Mouse (Mus musculus) stomach, embryonic 14.5 days (tissue): ENCODE measurements around the gene Usmg5. TPM values are rescaled to one million over a fixed set of nuclear protein-coding genes. Genes with fewer than 3 reads are reported as not detected.

ENCODE experiments used
- ATAC-seq: fragments of 200-750 bp; cut with Nextera tagmentation; 2 replicates; pipeline ENCODE4 v1.8.0; 2017; ENCODE audit warnings: low read depth, moderate TSS enrichment; ENCODE audit not compliant: insufficient number of reproducible peaks, insufficient read depth, low FRiP score
- H3K27ac ChIP-seq: fragments of 300-500 bp; sonication (generic); 2 replicates; pipeline ENCODE4 v1.5.1; 2014; ENCODE audit warnings: mild to moderate bottlenecking, low read length, moderate library complexity, mixed read lengths
- H3K27me3 ChIP-seq: fragments of 300-500 bp; sonication (generic); 2 replicates; pipeline ENCODE4 v1.6.1; 2014; ENCODE audit warnings: low read length, control low read depth, mixed read lengths; ENCODE audit not compliant: control insufficient read depth, insufficient read depth
- H3K36me3 ChIP-seq: fragments of 300-500 bp; sonication (generic); 2 replicates; pipeline ENCODE4 v1.6.1; 2014; ENCODE audit warnings: mild to moderate bottlenecking, control low read depth, low read length, moderate library complexity, mixed read lengths; ENCODE audit not compliant: control insufficient read depth, insufficient read depth
- H3K4me1 ChIP-seq: fragments of 300-500 bp; sonication (generic); 2 replicates; pipeline ENCODE4 v1.6.1; 2014; ENCODE audit warnings: low read length, control low read depth, mixed read lengths; ENCODE audit not compliant: control insufficient read depth, insufficient read depth
- H3K4me2 ChIP-seq: fragments of 300-500 bp; sonication (generic); replicated peaks from 2 replicates; pipeline ENCODE4 v1.6.1; 2014; ENCODE audit warnings: low read depth, low read length, control low read depth
- H3K4me3 ChIP-seq: fragments of 300-500 bp; sonication (generic); 2 replicates; pipeline ENCODE4 v1.5.1; 2014; ENCODE audit warnings: low read depth, low read length, control low read depth
- H3K9ac ChIP-seq: fragments of 300-500 bp; sonication (generic); replicated peaks from 2 replicates; pipeline ENCODE4 v1.6.1; 2014; ENCODE audit warnings: low read depth, mild to moderate bottlenecking, control low read depth, low read length, moderate library complexity, mixed read lengths
- H3K9me3 ChIP-seq: fragments of 300-500 bp; sonication (generic); 2 replicates; pipeline ENCODE4 v1.6.1; 2016; ENCODE audit warnings: low read depth, low read length, control low read depth; ENCODE audit not compliant: control insufficient read depth
- WGBS: fragments of 180-500 bp; shearing (Covaris S2); extraction: QIAGEN DNeasy Blood & Tissue Kit; methylation state at CpG from one replicate; pipeline ENCODE4 v1.1.7; 2014; 5-methylcytosine and 5-hydroxymethylcytosine counted together
- polyA plus RNA-seq: library from polyadenylated mRNA; unstranded; fragments of >200 nt; fragmentation: Nextera tagmentation; extraction: Ambion mirVana; gene quantifications from 2 replicates; pipeline ENCODE4 v1.2.1, GENCODE M21; 2014

Gene Usmg5
- polyA plus RNA-seq, 1 experiment from 2014 or later: 1,234 TPM

GRCm38 (mm10) chr19:47128835-47129234 is 38.4 kb upstream of the Usmg5 start:
- no peak for ATAC-seq
- no peaks in the 10 kb centered on the region for H3K9me3 ChIP-seq
- no peak overlapping the region for H3K4me2 ChIP-seq
- WGBS: 92% methylated on average over 11 of the region's 11 CpGs
- H3K4me3 ChIP-seq: no peak overlapping the region
- H3K9ac ChIP-seq: no peak overlapping the region
- H3K4me1 ChIP-seq: no peaks in the 10 kb centered on the region
- H3K27ac ChIP-seq: no peak overlapping the region
- H3K27me3 ChIP-seq: no peaks in the 10 kb centered on the region
- H3K36me3 ChIP-seq: peaks cover 78% of the 10 kb centered on the region

GRCm38 (mm10) chr19:47128164-47128563 is 37.7 kb upstream of the Usmg5 start:
- H3K4me3 ChIP-seq: no peak overlapping the region
- peaks cover 76% of the 10 kb centered on the region for H3K36me3 ChIP-seq
- no peaks in the 10 kb centered on the region for H3K27me3 ChIP-seq
- H3K9ac ChIP-seq: no peak overlapping the region
- no peaks in the 10 kb centered on the region for H3K4me1 ChIP-seq
- H3K27ac ChIP-seq: no peak overlapping the region
- H3K4me2 ChIP-seq: no peak overlapping the region
- H3K9me3 ChIP-seq: no peaks in the 10 kb centered on the region
- no peak for ATAC-seq
- WGBS: 94% methylated on average over 10 of the region's 10 CpGs

- Histone ChIP-seq H3K27ac (no peak overlapping the region), H3K27me3 (no peaks in the 10 kb centered on the region), H3K9ac (no peak overlapping the region), H3K4me3 (no peak overlapping the region), H3K9me3 (no peaks in the 10 kb centered on the region), H3K4me2 (no peak overlapping the region), H3K36me3 (peaks cover 53% of the 10 kb centered on the region), H3K4me1 (no peaks in the 10 kb centered on the region)
- no peak for ATAC-seq
- WGBS: 24% methylated on average over 2 of the region's 2 CpGs
Measured at GRCm38 (mm10) chr19:47122802-47123201, 32.4 kb upstream of the Usmg5 start.

- Histone ChIP-seq H3K9me3 (no peaks in the 10 kb centered on the region), H3K27me3 (no peaks in the 10 kb centered on the region), H3K9ac (no peak overlapping the region), H3K36me3 (peaks cover 46% of the 10 kb centered on the region), H3K4me3 (no peak overlapping the region), H3K4me2 (no peak overlapping the region), H3K27ac (no peak overlapping the region), H3K4me1 (no peaks in the 10 kb centered on the region)
- ATAC-seq: no peak
- 36% methylated on average over 4 of the region's 4 CpGs for WGBS
Measured at GRCm38 (mm10) chr19:47121054-47121453, 30.6 kb upstream of the Usmg5 start.

- H3K4me1 ChIP-seq: no peaks in the 10 kb centered on the region
- no peak overlapping the region for H3K4me3 ChIP-seq
- no peaks in the 10 kb centered on the region for H3K9me3 ChIP-seq
- H3K27me3 ChIP-seq: no peaks in the 10 kb centered on the region
- no peak overlapping the region for H3K9ac ChIP-seq
- H3K27ac ChIP-seq: no peak overlapping the region
- no peak overlapping the region for H3K4me2 ChIP-seq
- WGBS: 60% methylated on average over 2 of the region's 2 CpGs
- no peak for ATAC-seq
- H3K36me3 ChIP-seq: peaks cover 50% of the 10 kb centered on the region
Measured at GRCm38 (mm10) chr19:47118634-47119033, 28.2 kb upstream of the Usmg5 start.

- 89% methylated on average over 9 of the region's 9 CpGs for WGBS
- Histone ChIP-seq H3K4me1 (no peaks in the 10 kb centered on the region), H3K9ac (no peak overlapping the region), H3K27ac (no peak overlapping the region), H3K9me3 (no peaks in the 10 kb centered on the region), H3K27me3 (no peaks in the 10 kb centered on the region), H3K4me2 (no peak overlapping the region), H3K36me3 (peaks cover 87% of the 10 kb centered on the region), H3K4me3 (no peak overlapping the region)
- no peak for ATAC-seq
Measured at GRCm38 (mm10) chr19:47104641-47105271, 14.3 kb upstream of the Usmg5 start.

- Histone ChIP-seq H3K9ac (no peak overlapping the region), H3K4me2 (no peak overlapping the region), H3K27ac (no peak overlapping the region), H3K4me1 (no peaks in the 10 kb centered on the region), H3K9me3 (no peaks in the 10 kb centered on the region), H3K27me3 (no peaks in the 10 kb centered on the region), H3K4me3 (no peak overlapping the region), H3K36me3 (peaks cover 74% of the 10 kb centered on the region)
- no peak for ATAC-seq
- WGBS: 87% methylated on average over 5 of the region's 5 CpGs
Measured at GRCm38 (mm10) chr19:47101080-47101479, 10.6 kb upstream of the Usmg5 start.

- ATAC-seq: peak; percentile 21
- peak overlapping the region; percentile 65 for H3K4me2 ChIP-seq
- H3K9me3 ChIP-seq: no peaks in the 10 kb centered on the region
- H3K9ac ChIP-seq: peak overlapping the region; percentile 95
- H3K4me1 ChIP-seq: peaks cover 16% of the 10 kb centered on the region
- no peaks in the 10 kb centered on the region for H3K27me3 ChIP-seq
- peaks cover 20% of the 10 kb centered on the region for H3K36me3 ChIP-seq
- H3K4me3 ChIP-seq: peak overlapping the region; percentile 92
- peak overlapping the region; percentile 82 for H3K27ac ChIP-seq
- 2% methylated on average over 36 of the region's 36 CpGs for WGBS
Measured at GRCm38 (mm10) chr19:47089718-47090525, 525 bp downstream of the Usmg5 start.
